Comparison of ENCODE assay signal across 9 mouse cellular contexts in the genomic region with DNA sequence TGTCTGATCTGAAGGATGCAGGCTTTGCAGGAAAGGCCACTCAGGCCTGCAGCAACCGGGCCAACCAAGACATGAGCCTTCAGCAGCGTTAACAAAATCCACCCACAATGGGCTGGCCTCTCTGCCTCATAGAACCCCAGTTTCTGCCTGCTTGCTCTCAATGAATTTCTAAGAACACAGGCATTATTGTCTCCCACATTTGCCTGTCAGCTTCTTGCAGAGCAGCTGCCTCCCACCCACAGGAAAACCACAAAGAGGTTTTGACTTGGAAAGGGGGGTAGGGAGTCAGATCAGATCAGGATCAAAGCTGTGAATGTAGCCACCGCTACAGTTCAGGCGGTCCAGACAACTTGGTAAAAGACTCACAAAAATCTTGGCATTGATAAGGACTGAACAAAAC. TPM values are rescaled to one million over a fixed set of nuclear protein-coding genes. Genes with fewer than 3 reads are reported as not detected.
DNase-seq lines count a peak whose midpoint lies in the region; ATAC-seq and TF ChIP-seq lines count a peak whose summit lies in the region.
"Had no signal": no experiment of that assay in that cellular context is flagged by ENCODE, and none has a peak within 500 bp of the region (broad histone marks: within the 10 kb centered on the region; RNA-seq: fewer than 3 reads in every experiment).

No protein-coding gene starts in this region.

- H3K4me3 ChIP-seq in kidney, postnatal 0 days (replicated peaks; ENCODE audit: low read depth, low read length): no peak overlapping the region
- H3K4me3 ChIP-seq in CH12.LX (replicated peaks in 1 of 3; ENCODE audit: low read depth in 2 of 3, low read length in 2 of 3, poor library complexity in 1 of 3): no peak overlapping the region
- no peak overlapping the region for H3K4me3 ChIP-seq in embryonic facial prominence, embryonic 10.5 days
- H3K4me3 ChIP-seq in macrophage (ENCODE audit: inconsistent target): no peak overlapping the region

- no peak for TF ChIP-seq POLR2A in CH12.LX (IDR thresholded peaks at IDR 0.05; ENCODE audit: low read depth, low read length)

- no peak for TF ChIP-seq EP300 in CH12.LX (IDR thresholded peaks at IDR 0.05; ENCODE audit: low read length)

- H3K9me3 ChIP-seq in kidney, postnatal 0 days (replicated peaks; ENCODE audit: low read length): no peaks in the 10 kb centered on the region
- no peaks in the 10 kb centered on the region for H3K9me3 ChIP-seq in CH12.LX (replicated peaks; ENCODE audit: low read length)
- no peaks in the 10 kb centered on the region for H3K9me3 ChIP-seq in embryonic facial prominence, embryonic 10.5 days

- DNase-seq in kidney, postnatal 0 days (ENCODE audit: low spot score): peak; percentile 37
- no peak for DNase-seq in kidney, adult 18-20 months
- no peak for DNase-seq in CH12.LX (ENCODE audit: extremely low read depth)
- no peak for DNase-seq in embryonic facial prominence, embryonic 10.5 days (ENCODE audit: low spot score)
- DNase-seq in urinary bladder, adult 18-20 months (ENCODE audit: low spot score in 2 of 2): no peak
- no peak for DNase-seq in lung, postnatal 36 days
- DNase-seq in gastrocnemius, postnatal 4 days (ENCODE audit: low spot score in 2 of 2): no peak
- DNase-seq: right cerebral cortex, postnatal 14 days had no signal

- H3K4me1 ChIP-seq in kidney, postnatal 0 days (replicated peaks; ENCODE audit: insufficient read depth, low read length): peaks cover 7% of the 10 kb centered on the region; the same call in 1 of the 2 replicates
- peaks cover 48 to 51% of the 10 kb centered on the region in 2 experiments for H3K4me1 ChIP-seq in CH12.LX (ENCODE audit: control insufficient read depth in 1 of 2, insufficient read depth in 2 of 2)
- H3K4me1 ChIP-seq in embryonic facial prominence, embryonic 10.5 days: peaks cover 47% of the 10 kb centered on the region

- H3K36me3 ChIP-seq in kidney, postnatal 0 days (ENCODE audit: insufficient read depth, low read length): peaks cover 12% of the 10 kb centered on the region
- H3K36me3 ChIP-seq in CH12.LX (replicated peaks in 1 of 2; ENCODE audit: control insufficient read depth in 1 of 2, insufficient read depth in 1 of 2, low read length in 1 of 2) (peaks cover 7 to 21% of the 10 kb centered on the region in 2 experiments), macrophage (ENCODE audit: inconsistent target) (0 out of 2 replicates have a peak, but pooled peaks cover 6% of the 10 kb centered on the region)
- H3K36me3 ChIP-seq in embryonic facial prominence, embryonic 10.5 days (replicated peaks): peaks cover 12% of the 10 kb centered on the region

- WGBS in kidney, postnatal 0 days: 51% methylated on average over 4 of the region's 4 CpGs
- 27% methylated on average over 4 of the region's 4 CpGs for WGBS in embryonic facial prominence, embryonic 10.5 days
- 21% methylated on average over 4 of the region's 4 CpGs for WGBS in macrophage (ENCODE audit: missing documents)

- H3K4me2 ChIP-seq in kidney, postnatal 0 days (ENCODE audit: low read length): no peak overlapping the region
- H3K4me2 ChIP-seq in CH12.LX (ENCODE audit: insufficient read depth, low read depth, poor library complexity, severe bottlenecking): peak overlapping the region; percentile 46; the same call in 1 of the 2 replicates

- H3K27ac ChIP-seq in kidney, postnatal 0 days: peak overlapping the region; percentile 25; the same call in 1 of the 2 replicates
- H3K27ac ChIP-seq in CH12.LX (ENCODE audit: insufficient read depth, low read depth): peak overlapping the region; percentile 83
- peak overlapping the region; percentile 48 for H3K27ac ChIP-seq in embryonic facial prominence, embryonic 10.5 days (replicated peaks)
- peak overlapping the region; percentile 77 for H3K27ac ChIP-seq in macrophage

- no peak for ATAC-seq in kidney, postnatal 0 days (replicated peaks; ENCODE audit: low FRiP score, low read depth)

- no peak for TF ChIP-seq CTCF in kidney, postnatal 0 days (IDR thresholded peaks at IDR 0.05; ENCODE audit: low read depth)
- no peak for TF ChIP-seq CTCF in CH12.LX (conservative IDR thresholded peaks at IDR 0.05 in 1 of 2, IDR thresholded peaks at IDR 0.05 in 1 of 2; ENCODE audit: low read depth in 2 of 2, low read length in 2 of 2)

- H3K9ac ChIP-seq in kidney, postnatal 0 days (ENCODE audit: low read depth, low read length): no peak overlapping the region
- H3K9ac ChIP-seq in CH12.LX (ENCODE audit: insufficient read depth, low read depth): 0 out of 2 replicates have a peak overlapping the region, but pooled peaks have one; percentile 11

- H3K79me2 ChIP-seq in CH12.LX (replicated peaks; ENCODE audit: control insufficient read depth, extremely low read depth, insufficient read depth, poor library complexity, severe bottlenecking) (no peaks in the 10 kb centered on the region; the same call in 1 of the 2 replicates), macrophage (ENCODE audit: inconsistent target) (peaks cover 57% of the 10 kb centered on the region)

- dilution Hi-C loops in CH12.LX (cut with MboI; ENCODE audit: extremely low pct_ligation_motif_present, extremely low pct_unique_long_range_greater_than_20kb, low sequenced_read_pairs): no loop called here

- no peak; the same call in 1 of the 2 replicates for TF ChIP-seq RAD21 in CH12.LX (IDR thresholded peaks at IDR 0.05; ENCODE audit: low read depth, low read length)

- in situ Hi-C loops in CH12.LX (cut with MboI; ENCODE audit: low pct_ligation_motif_present, low pct_unique_long_range_greater_than_20kb, low sequenced_read_pairs): loop anchor here (5.0 to 10.0 kb wide), 2 partner anchors 34 to 162 kb away; no protein-coding TSS in a partner anchor

- H3K27me3 ChIP-seq in kidney, postnatal 0 days (ENCODE audit: insufficient read depth, low read length): no peaks in the 10 kb centered on the region
- H3K27me3 ChIP-seq in CH12.LX (replicated peaks): no peaks in the 10 kb centered on the region
- peaks cover 14% of the 10 kb centered on the region for H3K27me3 ChIP-seq in embryonic facial prominence, embryonic 10.5 days (replicated peaks; ENCODE audit: low read depth, poor library complexity, severe bottlenecking)

TF ChIP-seq in CH12.LX, 34 proteins besides CTCF, POLR2A, EP300 and RAD21:
- TF ChIP-seq TCF12 (IDR thresholded peaks at IDR 0.05; ENCODE audit: low read depth, low read length): no peak
- TF ChIP-seq MAX (IDR thresholded peaks at IDR 0.05; ENCODE audit: low read length): no peak
- TF ChIP-seq NRF1 (IDR thresholded peaks at IDR 0.05; ENCODE audit: low read depth, low read length): no peak
- no peak for TF ChIP-seq KAT2A (IDR thresholded peaks at IDR 0.05; ENCODE audit: insufficient replicate concordance, low read length)
- TF ChIP-seq MEF2A (IDR thresholded peaks at IDR 0.05; ENCODE audit: borderline replicate concordance, low read depth, low read length): no peak
- no peak for TF ChIP-seq SIN3A (IDR thresholded peaks at IDR 0.05; ENCODE audit: low read length)
- no peak for TF ChIP-seq ZC3H11A (IDR thresholded peaks at IDR 0.05; ENCODE audit: low read depth, low read length)

RNA-seq across cellular contexts. Expression of a gene that starts 25.5 kb away (rescaled TPM):
- polyA plus RNA-seq in kidney, postnatal 0 days (2015; fragmentation: Nextera tagmentation; extraction: Ambion mirVana): 44.3 and 48.0 TPM in 2 replicates
- total RNA-seq in CH12.LX (2012; rRNA removed) (18.2 and 23.2 TPM in 2 replicates), CH12.LX (2014; rRNA removed) (19.0 and 22.8 TPM in 2 replicates)
- polyA plus RNA-seq in CH12.LX (2012; ENCODE audit: insufficient read length, low read depth) (12.8 and 17.2 TPM in 2 replicates), macrophage (2018) (31.9 to 52.1 TPM (median 35.7 TPM) in 3 replicates)
- polyA plus RNA-seq in embryonic facial prominence, embryonic 10.5 days (2016; fragmentation: Nextera tagmentation; extraction: Ambion mirVana): 1.4 and 2.5 TPM in 2 replicates
- total RNA-seq in macrophage (2018; cell fraction: chromatin; rRNA removed): 100 to 1,000 TPM in 16 of 26 experiments, 10 to 100 TPM in 10; 27.6 to 226 (median 130) TPM
- total RNA-seq in macrophage (2018; cell fraction: cytosol; rRNA removed): 100 to 1,000 TPM in 15 of 26 experiments, 10 to 100 TPM in 11; 37.4 to 240 (median 123) TPM
- total RNA-seq in macrophage (2018; cell fraction: nucleus; rRNA removed): 100 to 1,000 TPM in 19 of 26 experiments, 10 to 100 TPM in 7; 23.3 to 210 (median 160) TPM
- total RNA-seq in gastrocnemius, postnatal 4 days (2021): under 1 TPM; 0.70 to 0.91 TPM

RNA-seq across cellular contexts. Expression of a gene that starts 44.3 kb away (rescaled TPM):
- polyA plus RNA-seq in kidney, postnatal 0 days (2015; fragmentation: Nextera tagmentation; extraction: Ambion mirVana): 111 and 115 TPM in 2 replicates
- total RNA-seq in CH12.LX (2012; rRNA removed) (57.1 and 59.8 TPM in 2 replicates), CH12.LX (2014; rRNA removed) (39.7 and 40.4 TPM in 2 replicates)
- polyA plus RNA-seq in CH12.LX (2012; ENCODE audit: insufficient read length, low read depth) (50.1 and 52.8 TPM in 2 replicates), macrophage (2018) (30.7 to 40.1 TPM (median 32.9 TPM) in 3 replicates)
- polyA plus RNA-seq in embryonic facial prominence, embryonic 10.5 days (2016; fragmentation: Nextera tagmentation; extraction: Ambion mirVana): 106 and 114 TPM in 2 replicates
- 100 to 1,000 TPM in 4 of 26 experiments, 10 to 100 TPM in 22; 27.5 to 110 (median 70.6) TPM for total RNA-seq in macrophage (2018; cell fraction: chromatin; rRNA removed)
- total RNA-seq in macrophage (2018; cell fraction: cytosol; rRNA removed): 10 to 100 TPM; 24.7 to 46.5 (median 36.7) TPM
- 10 to 100 TPM; 25.5 to 74.3 (median 54.0) TPM for total RNA-seq in macrophage (2018; cell fraction: nucleus; rRNA removed)
- total RNA-seq in gastrocnemius, postnatal 4 days (2021): 10 to 100 TPM; 32.2 to 36.5 TPM

Comparison
In these comparisons a context has a peak if more than half of its experiments do, and no peak if none do; other contexts are left out.
1. H3K27ac ChIP-seq: peak in every context shown above with its lines; median percentile 83 in CH12.LX; 77 in macrophage; 48 in embryonic facial prominence, embryonic 10.5 days; 25 in kidney, postnatal 0 days.